Mouse (Mus musculus): Measurements from ENCODE around the gene Hnf4a. TPM values are rescaled to one million over a fixed set of nuclear protein-coding genes. Genes with fewer than 3 reads are reported as not detected.

Hnf4a gene
- total and polyA plus RNA-seq, 3 experiments: 0.39 to 1.1 TPM; not detected in 1

DNA sequence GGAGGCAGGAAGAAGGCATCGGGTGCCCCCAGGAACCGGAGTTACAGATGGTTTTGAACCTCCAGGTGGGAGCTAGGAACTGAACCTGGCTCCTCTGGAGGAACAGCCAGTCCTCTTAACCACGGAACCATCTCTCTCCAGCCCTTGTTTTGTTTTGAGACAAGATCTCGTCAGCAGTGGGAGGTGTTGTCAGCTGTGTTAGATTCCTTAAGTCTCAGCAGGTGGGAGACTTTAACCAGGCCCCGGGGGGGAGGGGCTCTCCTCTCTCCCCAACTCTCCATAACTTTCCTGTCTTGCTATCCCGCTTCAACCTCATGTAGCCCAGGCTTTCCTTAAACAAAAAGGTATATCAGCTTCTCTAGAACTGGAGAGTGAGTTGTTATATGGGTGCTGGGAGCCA is 12.2 kb upstream of the Hnf4a start:
- H3K9ac ChIP-seq (ENCODE audit: control insufficient read depth, low read depth, low read length, poor library complexity, severe bottlenecking): no peak overlapping the region
- TF ChIP-seq ZC3H11A (IDR thresholded peaks at IDR 0.05; ENCODE audit: low read depth, low read length) (no peak), POLR2A (IDR thresholded peaks at IDR 0.05; ENCODE audit: control insufficient read depth in 1 of 2, insufficient read depth in 1 of 2, low read depth in 1 of 2, low read length in 2 of 2, poor library complexity in 1 of 2) (no peak), CTCF (IDR thresholded peaks at IDR 0.05 in 2 of 3, conservative IDR thresholded peaks at IDR 0.05 in 1 of 3; ENCODE audit: control insufficient read depth in 1 of 3, insufficient read depth in 1 of 3, low read depth in 2 of 3, low read length in 3 of 3, poor library complexity in 1 of 3, severe bottlenecking in 1 of 3) (no peak), RCOR1 (IDR thresholded peaks at IDR 0.05; ENCODE audit: low read depth, low read length) (no peak), BHLHE40 (IDR thresholded peaks at IDR 0.05; ENCODE audit: borderline replicate concordance, low read depth, low read length) (no peak), MEF2A (IDR thresholded peaks at IDR 0.05; ENCODE audit: extremely low read depth, insufficient replicate concordance, low read depth, low read length, poor library complexity, severe bottlenecking) (no peak), SMC3 (IDR thresholded peaks at IDR 0.05; ENCODE audit: low read depth, low read length) (no peak), E2F4 (IDR thresholded peaks at IDR 0.05; ENCODE audit: borderline replicate concordance, low read depth, low read length) (no peak), MAX (IDR thresholded peaks at IDR 0.05; ENCODE audit: low read length) (no peak), TCF12 (IDR thresholded peaks at IDR 0.05; ENCODE audit: low read depth, low read length) (no peak), SIN3A (IDR thresholded peaks at IDR 0.05; ENCODE audit: low read length) (no peak), MYB (IDR thresholded peaks at IDR 0.05; ENCODE audit: low read depth, low read length) (no peak), CHD1 (IDR thresholded peaks at IDR 0.05; ENCODE audit: low read depth, low read length) (no peak), MAZ (IDR thresholded peaks at IDR 0.05; ENCODE audit: low read depth, low read length) (no peak), KAT2A (conservative IDR thresholded peaks at IDR 0.05; ENCODE audit: low read depth, low read length) (no peak), EP300 (IDR thresholded peaks at IDR 0.05; ENCODE audit: low read depth in 1 of 2, low read length in 2 of 2) (no peak), UBTF (IDR thresholded peaks at IDR 0.05; ENCODE audit: borderline replicate concordance, insufficient read depth, low read depth, low read length) (no peak)
- no peak overlapping the region for H3K27ac ChIP-seq (ENCODE audit: control insufficient read depth, low read depth, low read length)
- no peak overlapping the region for H3K4me3 ChIP-seq (ENCODE audit: control insufficient read depth in 1 of 2, insufficient read depth in 1 of 2, low read depth in 2 of 2, low read length in 2 of 2)
- no peaks in the 10 kb centered on the region for H3K79me2 ChIP-seq (ENCODE audit: control insufficient read depth, insufficient read depth, low read length, poor library complexity)
- H3K36me3 ChIP-seq (ENCODE audit: control insufficient read depth in 1 of 2, insufficient read depth in 2 of 2, low read length in 2 of 2): no peaks in the 10 kb centered on the region
- H3K27me3 ChIP-seq (ENCODE audit: control insufficient read depth in 1 of 2, insufficient read depth in 2 of 2, low read length in 2 of 2): peaks cover 0 to 14% of the 10 kb centered on the region in 2 experiments
- no peak for DNase-seq (ENCODE audit: low read depth, low spot score)
- no peaks in the 10 kb centered on the region for H3K9me3 ChIP-seq (replicated peaks; ENCODE audit: insufficient read depth, low read length)
- no peaks in the 10 kb centered on the region for H3K4me1 ChIP-seq (ENCODE audit: control insufficient read depth in 1 of 2, insufficient read depth in 2 of 2, low read length in 2 of 2)

GRCm38 (mm10) chr2:163502219-163502618 is 4.4 kb upstream of the Hnf4a start:
- no peaks in the 10 kb centered on the region for H3K9me3 ChIP-seq (replicated peaks; ENCODE audit: insufficient read depth, low read length)
- no peak overlapping the region for H3K4me3 ChIP-seq (ENCODE audit: control insufficient read depth in 1 of 2, insufficient read depth in 1 of 2, low read depth in 2 of 2, low read length in 2 of 2)
- H3K36me3 ChIP-seq (ENCODE audit: control insufficient read depth in 1 of 2, insufficient read depth in 2 of 2, low read length in 2 of 2): no peaks in the 10 kb centered on the region
- H3K27ac ChIP-seq (ENCODE audit: control insufficient read depth, low read depth, low read length): no peak overlapping the region
- H3K4me1 ChIP-seq (ENCODE audit: control insufficient read depth in 1 of 2, insufficient read depth in 2 of 2, low read length in 2 of 2): no peaks in the 10 kb centered on the region
- peaks cover 14 to 29% of the 10 kb centered on the region in 2 experiments for H3K27me3 ChIP-seq (ENCODE audit: control insufficient read depth in 1 of 2, insufficient read depth in 2 of 2, low read length in 2 of 2)
- H3K79me2 ChIP-seq (ENCODE audit: control insufficient read depth, insufficient read depth, low read length, poor library complexity): no peaks in the 10 kb centered on the region
- DNase-seq (ENCODE audit: low read depth, low spot score): no peak
- H3K9ac ChIP-seq (ENCODE audit: control insufficient read depth, low read depth, low read length, poor library complexity, severe bottlenecking): no peak overlapping the region
- TF ChIP-seq HCFC1 (IDR thresholded peaks at IDR 0.05; ENCODE audit: low read depth, low read length): no peak
- no peak for TF ChIP-seq USF1 (IDR thresholded peaks at IDR 0.05; ENCODE audit: low read depth, low read length)
- no peak for TF ChIP-seq JUND (IDR thresholded peaks at IDR 0.05; ENCODE audit: low read depth, low read length)
- no peak for TF ChIP-seq NELFE (IDR thresholded peaks at IDR 0.05; ENCODE audit: low read depth, low read length)
- TF ChIP-seq USF2 (IDR thresholded peaks at IDR 0.05; ENCODE audit: borderline replicate concordance in 1 of 2, insufficient read depth in 1 of 2, low read depth in 1 of 2, low read length in 2 of 2): no peak
- TF ChIP-seq GABPA (IDR thresholded peaks at IDR 0.05; ENCODE audit: low read depth, low read length): no peak
- TF ChIP-seq POLR2AphosphoS2 (IDR thresholded peaks at IDR 0.05; ENCODE audit: low read length): no peak
- no peak for TF ChIP-seq RCOR1 (IDR thresholded peaks at IDR 0.05; ENCODE audit: low read depth, low read length)
- no peak for TF ChIP-seq BHLHE40 (IDR thresholded peaks at IDR 0.05; ENCODE audit: borderline replicate concordance, low read depth, low read length)
- no peak for TF ChIP-seq TAL1 (IDR thresholded peaks at IDR 0.05; ENCODE audit: low read length)
- TF ChIP-seq ZKSCAN1 (IDR thresholded peaks at IDR 0.05; ENCODE audit: low read depth, low read length): no peak
- TF ChIP-seq SMC3 (IDR thresholded peaks at IDR 0.05; ENCODE audit: low read depth, low read length): no peak
- no peak for TF ChIP-seq SIN3A (IDR thresholded peaks at IDR 0.05; ENCODE audit: low read length)
- no peak for TF ChIP-seq MAFK (IDR thresholded peaks at IDR 0.05; ENCODE audit: borderline replicate concordance, low read depth, low read length)
- no peak for TF ChIP-seq ELF1 (IDR thresholded peaks at IDR 0.05; ENCODE audit: low read depth, low read length)
- no peak for TF ChIP-seq RAD21 (IDR thresholded peaks at IDR 0.05; ENCODE audit: low read depth, low read length)
- no peak for TF ChIP-seq ETS1 (IDR thresholded peaks at IDR 0.05; ENCODE audit: low read depth, low read length)

Data from MEL (cell line).